Mouse (Mus musculus) CH12.LX (cell line): Measurements from ENCODE around the gene Slc26a8. TPM values are rescaled to one million over a fixed set of nuclear protein-coding genes. Genes with fewer than 3 reads are reported as not detected.

Source experiments
- DNase-seq: peaks from one replicate; pipeline ENCODE4 v3.0.0-alpha.2; 2013; ENCODE audit errors: extremely low read depth
- H3K27ac ChIP-seq: 2 replicates; pipeline ENCODE4 v1.5.1; 2012; ENCODE audit warnings: low read depth, mild to moderate bottlenecking, control low read depth, moderate library complexity; ENCODE audit not compliant: insufficient read depth
- H3K27me3 ChIP-seq: replicated peaks from 2 replicates; pipeline ENCODE3; 2012; ENCODE audit warnings: inconsistent platforms
- H3K36me3 ChIP-seq, 2 experiments: replicated peaks in 1 of 2; 2 replicates each; pipeline versions ENCODE3 to v1.6.1; 2012; ENCODE audit warnings: inconsistent platforms in 1 of 2, low read length in 1 of 2, mild to moderate bottlenecking in 1 of 2, mixed read lengths in 1 of 2, moderate library complexity in 1 of 2; ENCODE audit not compliant: control insufficient read depth in 1 of 2, insufficient read depth in 1 of 2
- H3K4me1 ChIP-seq, 2 experiments: 2 replicates each; pipeline ENCODE4 v1.6.1; 2012; ENCODE audit warnings: inconsistent platforms in 1 of 2, moderate library complexity in 1 of 2; ENCODE audit not compliant: insufficient read depth in 2 of 2, control insufficient read depth in 1 of 2
- H3K4me2 ChIP-seq: 2 replicates; pipeline ENCODE4 v1.6.1; 2012; ENCODE audit warnings: low read depth, mild to moderate bottlenecking, control low read depth; ENCODE audit not compliant: poor library complexity, insufficient read depth, severe bottlenecking
- H3K4me3 ChIP-seq, 3 experiments: fragments of 150-350 bp in 1 of 3; sonication (generic) in 1 of 3; replicated peaks in 1 of 3; 2 replicates each; pipeline versions ENCODE3 to v1.5.1; 2011 to 2012; ENCODE audit warnings: low read depth in 2 of 3, low read length in 2 of 3, mild to moderate bottlenecking in 2 of 3, moderate library complexity in 2 of 3, control low read depth in 1 of 3, improper control_type of control experiment in 1 of 3, inconsistent platforms in 1 of 3, mixed read lengths in 1 of 3; ENCODE audit not compliant: poor library complexity in 1 of 3
- H3K79me2 ChIP-seq: replicated peaks from 2 replicates; pipeline ENCODE4 v1.6.1; 2012; ENCODE audit warnings: mild to moderate bottlenecking, moderate library complexity; ENCODE audit not compliant: control insufficient read depth, poor library complexity, insufficient read depth, severe bottlenecking; ENCODE audit errors: extremely low read depth
- H3K9ac ChIP-seq: 2 replicates; pipeline ENCODE4 v1.6.1; 2012; ENCODE audit warnings: low read depth, mild to moderate bottlenecking, control low read depth, moderate library complexity; ENCODE audit not compliant: insufficient read depth
- H3K9me3 ChIP-seq: replicated peaks from 2 replicates; pipeline ENCODE3; 2012; ENCODE audit warnings: low read length, inconsistent platforms, mixed read lengths
- CTCF ChIP-seq, 2 experiments: IDR thresholded peaks in 1 of 2; conservative IDR thresholded peaks in 1 of 2; 2 replicates each; pipeline ENCODE4 v1.5.1; 2011 to 2012; ENCODE audit warnings: low read depth in 2 of 2, low read length in 2 of 2, improper control_type of control experiment in 1 of 2, inconsistent platforms in 1 of 2, mild to moderate bottlenecking in 1 of 2, moderate library complexity in 1 of 2
- E2F4 ChIP-seq: IDR thresholded peaks from 2 replicates; pipeline ENCODE4 v1.6.1; 2011; ENCODE audit warnings: low read depth, low read length, improper control_type of control experiment; ENCODE audit not compliant: insufficient replicate concordance
- GABPA ChIP-seq: IDR thresholded peaks from 2 replicates; pipeline ENCODE4 v1.6.1; 2012; ENCODE audit warnings: low read depth, low read length, improper control_type of control experiment, inconsistent platforms; ENCODE audit not compliant: insufficient replicate concordance
- HCFC1 ChIP-seq: IDR thresholded peaks from 2 replicates; pipeline ENCODE4 v1.6.1; 2012; ENCODE audit warnings: low read depth, mild to moderate bottlenecking, inconsistent platforms, low read length, improper control_type of control experiment
- MAFK ChIP-seq: IDR thresholded peaks from 2 replicates; pipeline ENCODE4 v1.6.1; 2011; ENCODE audit warnings: low read length, improper control_type of control experiment; ENCODE audit not compliant: insufficient replicate concordance
- MAZ ChIP-seq: IDR thresholded peaks from 2 replicates; pipeline ENCODE4 v1.6.1; 2012; ENCODE audit warnings: low read depth, mild to moderate bottlenecking, inconsistent platforms, low read length, improper control_type of control experiment, moderate library complexity
- MXI1 ChIP-seq: IDR thresholded peaks from 2 replicates; pipeline ENCODE4 v1.6.1; 2011; ENCODE audit warnings: mild to moderate bottlenecking, low read depth, low read length, improper control_type of control experiment
- MYC ChIP-seq: IDR thresholded peaks from 2 replicates; pipeline ENCODE4 v1.6.1; 2011; ENCODE audit warnings: low read depth, mild to moderate bottlenecking, improper control_type of control experiment, low read length
- NRF1 ChIP-seq: IDR thresholded peaks from 2 replicates; pipeline ENCODE4 v1.6.1; 2014; ENCODE audit warnings: low read depth, mild to moderate bottlenecking, inconsistent platforms, low read length, improper control_type of control experiment, moderate library complexity
- PAX5 ChIP-seq: IDR thresholded peaks from 2 replicates; pipeline ENCODE4 v1.6.1; 2012; ENCODE audit warnings: low read length, inconsistent platforms, mixed read lengths
- POLR2A ChIP-seq: IDR thresholded peaks from 2 replicates; pipeline ENCODE4 v1.6.1; 2011; ENCODE audit warnings: low read depth, mild to moderate bottlenecking, improper control_type of control experiment, low read length
- POLR2AphosphoS2 ChIP-seq: IDR thresholded peaks from 2 replicates; pipeline ENCODE4 v1.6.1; 2011; ENCODE audit warnings: low read depth, low read length, improper control_type of control experiment
- RCOR1 ChIP-seq: conservative IDR thresholded peaks from 2 replicates; pipeline ENCODE4 v1.6.1; 2012; ENCODE audit warnings: low read depth, mild to moderate bottlenecking, inconsistent platforms, low read length, improper control_type of control experiment
- SIN3A ChIP-seq: IDR thresholded peaks from 2 replicates; pipeline ENCODE4 v1.6.1; 2012; ENCODE audit warnings: low read length, improper control_type of control experiment, inconsistent platforms
- SMC3 ChIP-seq: IDR thresholded peaks from 2 replicates; pipeline ENCODE4 v1.6.1; 2011; ENCODE audit warnings: low read depth, low read length, improper control_type of control experiment
- TBP ChIP-seq: conservative IDR thresholded peaks from 2 replicates; pipeline ENCODE4 v1.6.1; 2011; ENCODE audit warnings: low read depth, low read length, improper control_type of control experiment
- UBTF ChIP-seq: IDR thresholded peaks from 2 replicates; pipeline ENCODE4 v1.6.1; 2012; ENCODE audit warnings: low read depth, mild to moderate bottlenecking, inconsistent platforms, low read length, improper control_type of control experiment, moderate library complexity
- ZMIZ1 ChIP-seq: IDR thresholded peaks from 2 replicates; pipeline ENCODE4 v1.6.1; 2012; ENCODE audit warnings: low read depth, mild to moderate bottlenecking, inconsistent platforms, low read length, improper control_type of control experiment
- dilution Hi-C: fragments of 300-500 bp; cut with MboI; formaldehyde crosslinking; loops from 2 replicates; pipeline ENCODE4 v1.14.3; 2020; ENCODE audit warnings: low sequenced_read_pairs; ENCODE audit not compliant: extremely low pct_unique_long_range_greater_than_20kb, extremely low pct_ligation_motif_present
- in situ Hi-C: fragments of 300-500 bp; cut with MboI; formaldehyde crosslinking; loops from 3 replicates; pipeline ENCODE4 v1.14.3; 2019; ENCODE audit warnings: low sequenced_read_pairs, low pct_ligation_motif_present, low pct_unique_long_range_greater_than_20kb, mixed read lengths
- polyA plus RNA-seq: library from polyadenylated mRNA; unstranded; fragments of >175 nt; gene quantifications from 2 replicates; pipeline ENCODE4 v1.2.1, GENCODE M21; 2012; ENCODE audit warnings: low read depth; ENCODE audit not compliant: insufficient read length
- total RNA-seq, 2 experiments: library from RNA; depleted of rRNA; stranded (reverse); fragments of 300-350 nt in 1 of 2; fragments of >200 nt in 1 of 2; gene quantifications; 2 replicates each; pipeline ENCODE4 v1.2.3; 2012 to 2014

Slc26a8 gene
- total and polyA plus RNA-seq, 3 experiments = 0.44 TPM; not detected in 2

DNA sequence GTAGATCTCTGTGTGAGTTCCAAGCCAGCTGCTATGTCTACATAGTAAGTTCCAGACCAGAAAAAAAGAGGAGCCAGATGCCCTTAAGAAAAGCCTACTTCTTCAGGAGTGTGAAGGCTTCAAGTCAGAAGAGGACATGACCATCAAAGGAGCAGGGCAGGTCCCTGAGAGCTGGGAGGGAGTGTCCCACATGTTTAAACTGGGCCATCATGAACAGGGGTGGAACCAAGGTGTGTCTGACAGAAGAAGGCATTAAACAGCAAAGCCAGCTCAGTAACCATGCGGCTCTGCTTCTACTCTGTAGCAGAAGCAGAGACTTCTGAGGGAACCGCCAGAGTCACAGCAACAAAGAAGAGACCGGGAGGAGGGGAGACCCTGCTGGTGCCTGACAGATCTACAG is 46.3 kb downstream of the Slc26a8 start:
- H3K4me3 ChIP-seq = no peak overlapping the region
- dilution Hi-C loops (no loop called here), in situ Hi-C loops (no loop called here)
- H3K4me1 ChIP-seq = peaks cover 0 to 5% of the 10 kb centered on the region in 2 experiments; a peak in 3 of 4 replicates
- no peaks in the 10 kb centered on the region for H3K9me3 ChIP-seq
- H3K4me2 ChIP-seq = no peak overlapping the region
- DNase-seq = no peak
- no peak overlapping the region for H3K27ac ChIP-seq
- no peaks in the 10 kb centered on the region for H3K27me3 ChIP-seq
- no peaks in the 10 kb centered on the region for H3K36me3 ChIP-seq
- no peak overlapping the region for H3K9ac ChIP-seq
- TF ChIP-seq MYC (no peak), CTCF (conservative IDR thresholded peaks at IDR 0.05 in 1 of 2, IDR thresholded peaks at IDR 0.05 in 1 of 2; ENCODE audit: low read depth in 2 of 2, low read length in 2 of 2) (no peak), SMC3 (no peak), MXI1 (no peak), PAX5 (no peak), E2F4 (no peak), HCFC1 (no peak), MAZ (no peak), RCOR1 (no peak), TBP (no peak)
- H3K79me2 ChIP-seq = no peaks in the 10 kb centered on the region

DNA sequence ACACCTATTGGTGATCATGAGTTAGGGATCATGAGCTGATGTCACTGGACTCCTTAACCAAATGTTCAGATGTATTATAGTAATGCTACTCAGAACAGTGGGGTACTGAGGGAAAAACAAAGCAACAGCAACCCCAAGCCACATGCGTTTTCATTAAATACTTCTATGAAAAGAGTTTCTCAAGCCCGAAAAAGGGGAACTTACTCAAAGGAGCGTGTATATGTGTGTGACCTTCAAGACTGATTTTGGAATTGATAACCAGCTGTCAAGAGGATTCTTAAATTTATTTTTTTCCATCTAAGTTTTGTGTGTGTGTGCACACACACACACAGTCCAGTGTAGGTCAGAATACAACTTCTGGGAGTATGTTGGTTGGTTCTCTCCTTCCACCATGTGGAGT is 49.9 kb downstream of the Slc26a8 start:
- Histone ChIP-seq H3K4me1 (peaks cover 0 to 5% of the 10 kb centered on the region in 2 experiments; a peak in 3 of 4 replicates), H3K27ac (no peak overlapping the region), H3K79me2 (no peaks in the 10 kb centered on the region), H3K4me3 (no peak overlapping the region), H3K4me2 (no peak overlapping the region), H3K36me3 (no peaks in the 10 kb centered on the region), H3K9ac (no peak overlapping the region), H3K27me3 (no peaks in the 10 kb centered on the region), H3K9me3 (no peaks in the 10 kb centered on the region)
- in situ Hi-C loops = no loop called here
- TF ChIP-seq NRF1 = no peak
- no peak for TF ChIP-seq POLR2A
- no peak for TF ChIP-seq CTCF (conservative IDR thresholded peaks at IDR 0.05 in 1 of 2, IDR thresholded peaks at IDR 0.05 in 1 of 2; ENCODE audit: low read depth in 2 of 2, low read length in 2 of 2)
- TF ChIP-seq UBTF = no peak
- no peak for TF ChIP-seq MAFK
- TF ChIP-seq POLR2AphosphoS2 = no peak
- TF ChIP-seq ZMIZ1 = no peak
- TF ChIP-seq SIN3A = no peak
- no peak for TF ChIP-seq GABPA
- no peak for TF ChIP-seq SMC3
- no peak for TF ChIP-seq PAX5
- DNase-seq = no peak
- dilution Hi-C loops = no loop called here
